Mouse (Mus musculus) lung, postnatal 4 days (tissue): ENCODE measurements around the gene Ppfibp1.

ENCODE experiments used
- DNase-seq, 2 experiments: peaks; one replicate each; pipeline ENCODE4 v3.0.0; 2021

The Ppfibp1 gene

GRCm38 (mm10) chr6:146917396-146917795 is 29.1 kb downstream of the Ppfibp1 start:
- no peak for DNase-seq

- no peak for DNase-seq
Observed at GRCm38 (mm10) chr6:146918341-146918740, 30.1 kb downstream of the Ppfibp1 start.

DNA sequence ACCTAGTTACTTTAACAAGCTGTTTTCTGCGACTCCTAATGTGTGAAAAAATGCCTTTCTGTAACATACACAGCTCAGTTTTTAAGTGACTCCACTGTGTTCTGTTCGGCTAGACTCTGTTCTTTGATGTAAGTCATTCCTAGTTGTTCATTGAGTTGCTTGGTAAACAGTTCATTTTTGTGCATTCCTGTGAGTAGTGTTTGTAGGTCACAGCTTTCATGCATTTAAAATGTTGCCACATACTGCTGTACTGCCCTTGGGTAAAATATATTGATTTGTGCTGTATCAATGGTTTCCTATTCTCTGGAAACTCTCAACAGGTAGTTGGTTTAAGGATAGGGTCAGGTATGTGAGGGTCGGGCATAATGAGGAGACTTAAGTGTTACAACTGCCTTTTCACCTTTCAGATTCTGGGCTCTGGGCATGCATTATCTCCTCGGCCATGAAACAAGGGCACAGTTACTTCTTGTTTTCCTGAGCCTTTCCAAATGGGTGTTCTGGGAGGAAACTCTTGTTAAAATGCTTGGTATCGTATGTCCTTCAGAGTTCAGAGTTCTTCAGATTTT is 38.2 kb downstream of the Ppfibp1 start:
- no peak for DNase-seq

GRCm38 (mm10) chr6:146928108-146928507 is 39.8 kb downstream of the Ppfibp1 start:
- DNase-seq = no peak

DNA sequence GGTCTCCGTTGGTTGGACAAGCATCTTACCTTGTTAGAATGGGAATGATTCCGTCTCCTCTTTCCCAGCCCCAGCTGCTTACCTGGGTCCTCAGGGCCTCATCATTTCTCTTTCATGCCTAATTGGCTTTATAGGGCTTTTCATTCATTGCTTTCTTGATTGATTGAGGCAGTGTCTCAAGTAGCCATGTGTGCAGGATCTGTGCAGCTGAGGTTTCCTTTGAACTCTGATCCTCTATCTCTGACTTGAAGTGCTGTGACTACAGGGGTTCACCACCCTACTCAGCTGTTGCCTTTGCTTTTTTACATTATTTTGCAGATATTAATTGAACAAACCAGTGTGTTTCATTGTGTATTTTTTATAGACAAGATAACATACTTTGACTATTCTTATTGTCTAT is 40.7 kb downstream of the Ppfibp1 start:
- no peak for DNase-seq

GRCm38 (mm10) chr6:146933123-146933522 is 44.8 kb downstream of the Ppfibp1 start:
- DNase-seq = peak; percentile 30 to 33

DNA sequence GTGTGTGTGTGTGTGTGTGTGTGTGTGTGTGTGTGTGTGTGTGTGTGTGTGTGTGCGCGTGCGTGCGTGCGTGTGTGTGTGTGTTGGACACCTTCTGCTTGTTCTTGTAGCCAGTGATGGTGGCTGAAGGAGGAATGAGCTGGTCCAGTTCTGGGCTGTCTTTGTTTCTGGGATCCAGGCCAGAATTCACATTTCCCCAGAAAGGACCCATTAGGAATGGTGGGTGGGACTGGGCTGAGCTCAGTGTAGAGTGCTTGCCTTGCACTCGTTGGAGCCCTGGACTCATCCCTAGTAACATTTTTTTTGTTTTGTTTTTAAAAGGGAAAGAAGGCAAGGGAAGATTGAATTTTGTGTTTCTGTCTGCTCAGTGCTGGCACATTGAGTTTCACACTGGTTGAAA is 47.7 kb downstream of the Ppfibp1 start:
- DNase-seq = peak; percentile 32 to 49

GRCm38 (mm10) chr6:146939026-146939425 is 50.7 kb downstream of the Ppfibp1 start:
- DNase-seq = peak in 1 of 2 experiments; percentile 46

DNA sequence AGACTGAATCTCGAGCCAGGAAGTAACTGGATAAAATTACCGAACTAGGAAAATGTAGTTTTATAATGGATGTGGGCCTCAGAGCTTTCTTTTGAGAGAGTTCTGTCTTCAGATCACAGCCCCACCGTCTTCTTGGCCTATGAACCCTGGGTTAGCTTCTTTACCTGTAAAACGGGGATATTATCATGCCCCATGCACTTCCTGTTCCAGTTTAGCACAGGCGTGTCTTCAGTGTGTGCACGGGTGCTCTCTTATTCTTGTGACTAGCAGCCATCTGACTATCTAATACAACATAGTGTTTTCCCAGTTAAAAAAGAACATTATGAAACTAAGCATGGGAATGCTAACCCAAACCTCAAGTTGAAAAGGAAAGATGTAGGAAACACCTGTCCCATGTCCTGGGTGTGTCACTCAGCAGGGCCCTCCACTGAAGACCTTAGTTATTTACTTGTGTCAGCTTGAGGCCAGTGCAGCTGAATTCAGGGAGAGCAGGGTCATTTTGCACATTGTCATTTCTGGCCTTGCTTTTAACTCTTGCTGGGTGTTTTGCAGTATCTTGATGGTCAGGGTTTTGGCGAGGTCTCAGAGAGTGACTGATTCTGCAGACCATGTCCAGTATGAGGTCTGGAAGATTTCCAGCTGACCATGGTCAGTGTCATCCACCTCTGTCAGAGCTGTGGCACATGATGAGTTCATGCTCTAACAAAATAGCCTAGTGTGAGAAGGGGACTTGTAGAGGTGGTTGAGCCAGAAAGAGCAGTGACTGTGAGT is 53.4 kb downstream of the Ppfibp1 start:
- DNase-seq = no peak

GRCm38 (mm10) chr6:146944009-146944408 is 55.7 kb downstream of the Ppfibp1 start:
- no peak for DNase-seq

- DNase-seq = no peak
Observed at GRCm38 (mm10) chr6:146944830-146945229, 56.5 kb downstream of the Ppfibp1 start.

DNA sequence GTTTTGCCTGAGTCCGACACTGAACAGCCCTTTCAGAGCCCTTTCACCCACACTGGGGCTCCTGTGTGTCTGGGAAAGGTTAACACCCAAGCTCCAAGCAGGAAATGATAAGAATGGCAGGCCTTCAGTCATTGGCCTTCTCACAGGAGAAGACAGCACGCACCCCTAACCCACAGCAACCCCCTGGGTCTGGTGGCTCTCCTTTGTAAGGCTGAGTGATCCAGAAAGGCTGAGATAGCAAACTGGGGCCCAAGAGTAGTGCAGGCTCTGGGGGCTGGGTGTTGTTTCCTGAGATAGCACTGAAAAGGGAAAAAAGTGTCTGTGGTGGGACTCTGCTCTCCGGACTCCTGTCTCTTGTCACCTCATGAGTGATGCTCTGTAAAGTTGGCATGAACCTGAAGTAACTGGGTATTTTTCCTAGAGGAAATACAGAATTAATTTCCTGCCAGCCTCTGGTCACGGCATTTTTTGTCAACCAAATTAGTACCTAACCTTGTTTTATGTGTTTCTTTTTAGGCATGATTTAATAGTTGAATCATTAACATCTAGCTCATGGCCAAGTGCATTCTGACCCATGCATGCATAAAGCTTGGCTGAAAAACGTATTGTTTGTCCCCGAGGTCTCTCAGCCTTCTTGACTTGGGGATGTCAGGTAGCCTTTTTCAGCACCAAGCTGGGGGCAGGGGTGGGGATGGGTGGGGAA is 58.2 kb downstream of the Ppfibp1 start:
- DNase-seq = no peak

- DNase-seq = no peak
Observed at GRCm38 (mm10) chr6:146947186-146947585, 58.9 kb downstream of the Ppfibp1 start.

GRCm38 (mm10) chr6:146949682-146950453 is 61.6 kb downstream of the Ppfibp1 start:
- no peak for DNase-seq

DNA sequence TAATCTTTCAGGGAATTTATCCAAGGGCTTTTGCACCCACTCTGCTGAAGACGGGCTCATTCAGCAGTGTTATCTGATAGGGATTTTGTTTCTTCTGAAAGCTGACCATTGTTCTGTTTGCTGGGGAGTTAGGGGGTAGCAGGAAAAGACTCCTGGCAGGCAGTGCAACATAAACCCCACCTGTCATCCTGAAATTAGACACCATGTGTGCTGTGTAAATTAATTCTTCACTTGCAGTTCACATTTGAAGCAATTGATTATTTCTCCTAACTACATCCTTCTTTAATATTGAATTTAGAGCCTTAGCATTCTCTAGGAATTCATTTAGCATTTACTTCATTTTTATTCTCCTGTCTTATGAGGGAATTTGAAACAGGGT is 62.2 kb downstream of the Ppfibp1 start:
- no peak for DNase-seq

DNA sequence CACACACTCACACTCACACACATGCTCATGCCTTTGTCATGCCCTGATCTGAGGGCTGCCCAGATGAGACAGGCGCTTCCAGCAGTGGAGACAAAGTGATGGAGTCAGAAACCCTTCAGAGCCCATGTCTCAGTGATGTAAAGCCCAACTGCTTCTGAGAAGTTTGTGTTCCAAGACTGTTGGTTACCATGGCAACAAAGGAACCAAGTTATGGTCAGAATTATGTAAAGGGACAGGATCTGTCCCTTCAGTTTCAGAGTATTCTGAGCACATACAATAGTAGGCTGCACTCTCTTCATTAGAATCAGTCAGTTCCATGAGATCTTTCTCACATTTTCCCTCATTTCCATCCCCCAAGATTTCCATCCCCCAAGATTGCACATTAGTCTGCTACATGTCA is 66.0 kb downstream of the Ppfibp1 start, which contains the start of gene 1700034J05Rik:
Gene 1700034J05Rik (minus strand): TSS at position 165 of the 400 bp plus-strand sequence.
- DNase-seq = no peak

DNA sequence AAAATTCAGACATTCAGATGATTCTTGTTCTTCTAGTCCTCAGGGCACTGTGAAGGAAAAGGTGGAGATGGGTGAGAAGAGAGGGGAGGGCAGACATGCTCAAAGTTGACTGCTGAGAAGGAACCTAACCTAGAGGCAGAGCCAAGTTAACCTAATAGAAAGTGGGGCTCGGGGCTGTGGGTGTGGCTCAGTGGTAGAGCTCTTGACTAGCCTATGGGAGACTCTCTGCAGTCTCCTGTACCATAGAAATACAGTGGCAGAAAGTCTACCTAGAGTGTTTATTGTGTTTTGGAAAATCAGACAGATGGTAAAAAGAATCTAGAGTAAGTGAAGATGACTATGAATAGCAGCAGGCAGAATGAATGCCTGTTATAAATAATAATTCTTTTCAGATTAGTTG is 67.2 kb downstream of the Ppfibp1 start:
- DNase-seq = no peak

DNA sequence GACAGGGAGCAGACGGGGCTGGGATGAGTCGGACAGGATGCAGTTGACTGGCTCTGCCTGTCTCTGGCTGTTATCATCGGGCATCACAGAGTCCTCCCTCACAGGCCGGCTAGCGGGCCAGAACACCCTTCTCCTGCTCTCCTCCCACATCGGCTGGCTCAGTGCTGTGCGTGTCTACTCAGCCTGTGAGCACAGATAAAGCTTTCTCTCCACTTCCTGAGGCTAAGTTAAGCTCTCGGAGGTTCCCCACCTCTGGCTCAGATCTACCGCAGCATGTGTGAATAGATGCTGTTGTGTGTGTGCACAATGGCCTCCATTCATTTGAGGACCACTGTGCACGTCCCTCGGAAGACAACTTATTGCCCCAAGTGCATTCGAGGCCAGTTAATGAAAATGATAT is 67.6 kb downstream of the Ppfibp1 start:
- peak in 1 of 2 experiments; percentile 29 for DNase-seq

DNA sequence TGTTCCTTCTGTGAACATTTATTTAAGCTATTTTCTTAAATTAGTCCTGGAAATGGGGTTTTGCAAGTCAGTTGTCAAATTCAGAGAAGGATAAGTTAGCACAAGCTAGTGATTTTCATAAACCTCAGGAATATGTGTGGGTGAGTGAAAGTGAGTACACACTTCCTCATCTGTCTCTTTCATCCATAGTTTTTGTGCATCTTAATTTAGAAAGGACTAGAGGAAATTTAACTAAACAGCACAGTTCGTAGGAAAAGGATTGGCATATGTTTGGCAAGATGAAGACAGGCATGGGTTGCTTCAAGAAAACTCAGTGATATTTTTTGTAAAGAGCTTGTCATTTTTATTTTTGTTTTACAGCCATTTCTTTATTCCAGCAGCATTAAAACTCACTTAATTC is 68.7 kb downstream of the Ppfibp1 start:
- DNase-seq = no peak

DNA sequence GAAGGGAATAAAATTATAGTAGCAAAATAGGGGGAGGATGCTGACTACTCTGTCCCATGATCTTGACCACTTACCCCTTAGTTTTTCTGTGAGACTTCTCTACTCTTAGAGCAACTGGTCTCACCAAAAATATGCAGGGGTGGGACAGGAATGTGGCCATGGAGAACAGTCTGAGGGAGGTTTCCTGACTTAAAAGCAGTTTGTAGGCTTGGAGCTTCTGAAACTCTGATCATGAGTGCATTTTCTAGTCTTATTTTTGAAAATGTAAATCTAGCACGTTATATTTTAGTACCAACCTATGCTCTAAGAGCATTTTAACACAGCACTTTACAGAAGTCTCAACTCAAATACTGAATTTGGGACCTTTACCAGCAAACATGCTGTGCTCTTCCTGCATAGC is 70.4 kb downstream of the Ppfibp1 start:
- DNase-seq = no peak

- DNase-seq = peak; percentile 31 to 54
Observed at GRCm38 (mm10) chr6:146959908-146960680, 71.8 kb downstream of the Ppfibp1 start.

DNA sequence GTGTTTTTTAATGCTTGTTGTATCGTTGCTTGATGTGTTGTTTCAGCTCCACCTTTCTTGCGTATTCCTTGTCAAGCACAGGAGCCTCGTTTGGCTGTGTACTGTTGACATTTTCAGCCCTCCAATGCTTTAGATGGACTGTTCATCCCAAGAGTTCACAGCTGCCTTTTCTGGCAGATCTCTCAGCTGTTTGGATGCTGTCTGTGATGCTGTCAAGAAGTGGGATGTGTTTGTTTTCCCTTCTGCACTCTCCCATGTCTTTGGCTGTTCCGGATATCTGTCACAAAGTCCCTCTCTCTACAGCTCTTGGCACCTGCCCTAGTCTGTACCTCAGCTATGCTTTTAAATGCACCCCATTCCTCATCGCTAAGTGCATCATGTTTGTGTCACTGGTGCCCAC is 72.7 kb downstream of the Ppfibp1 start:
- DNase-seq = no peak
